Mouse (Mus musculus): ENCODE results near the gene Mapkapk5.

Mapkapk5 gene

GRCm38 (mm10) chr5:121545793-121546529 lies at the start of gene Mapkapk5:
TSS of gene Mapkapk5 (minus strand) at chr5:121545905.
- 1% methylated on average over 55 of the region's 55 CpGs for WGBS

GRCm38 (mm10) chr5:121594714-121595313 lies 49.1 kb upstream of the Mapkapk5 start:
- WGBS: 83% methylated on average over 6 of the region's 6 CpGs

- 2% methylated on average over 47 of the region's 47 CpGs for WGBS
Observed at GRCm38 (mm10) chr5:121593451-121594401, 48.0 kb upstream of the Mapkapk5 start, which contains the start of gene Aldh2. TSS of gene Aldh2 (minus strand) at chr5:121593824.

- 4% methylated on average over 33 of the region's 33 CpGs for WGBS
Observed at GRCm38 (mm10) chr5:121592816-121593407, 47.2 kb upstream of the Mapkapk5 start.

GRCm38 (mm10) chr5:121592064-121592815 lies 46.5 kb upstream of the Mapkapk5 start:
- 58% methylated on average over 11 of the region's 11 CpGs for WGBS

- 32% methylated on average over 11 of the region's 11 CpGs for WGBS
Observed at GRCm38 (mm10) chr5:121591417-121592063, 45.8 kb upstream of the Mapkapk5 start.

GRCm38 (mm10) chr5:121589928-121590327 lies 44.2 kb upstream of the Mapkapk5 start:
- WGBS: 90% methylated on average over 6 of the region's 6 CpGs

- 17% methylated on average over 6 of the region's 6 CpGs for WGBS
Observed at GRCm38 (mm10) chr5:121586400-121587039, 40.8 kb upstream of the Mapkapk5 start.

- 73% methylated on average over 5 of the region's 5 CpGs for WGBS
Observed at GRCm38 (mm10) chr5:121585699-121586098, 40.0 kb upstream of the Mapkapk5 start.

- WGBS: 93% methylated on average over 10 of the region's 10 CpGs
Observed at GRCm38 (mm10) chr5:121585005-121585404, 39.3 kb upstream of the Mapkapk5 start.

- WGBS: 57% methylated on average over 12 of the region's 12 CpGs
Observed at GRCm38 (mm10) chr5:121583765-121584501, 38.2 kb upstream of the Mapkapk5 start.

GRCm38 (mm10) chr5:121581945-121582344 lies 36.2 kb upstream of the Mapkapk5 start:
- WGBS: 96% methylated on average over 8 of the region's 8 CpGs

- 88% methylated on average over 11 of the region's 11 CpGs for WGBS
Observed at GRCm38 (mm10) chr5:121576927-121577488, 31.3 kb upstream of the Mapkapk5 start.

- 96% methylated on average over 11 of the region's 11 CpGs for WGBS
Observed at GRCm38 (mm10) chr5:121575867-121576266, 30.2 kb upstream of the Mapkapk5 start.

GRCm38 (mm10) chr5:121574145-121574544 lies 28.4 kb upstream of the Mapkapk5 start:
- WGBS: 88% methylated on average over 13 of the region's 13 CpGs

GRCm38 (mm10) chr5:121570787-121571186 lies 25.1 kb upstream of the Mapkapk5 start:
- 68% methylated on average over 1 of the region's 1 CpGs for WGBS

- 76% methylated on average over 8 of the region's 9 CpGs for WGBS
Observed at GRCm38 (mm10) chr5:121569881-121570420, 24.2 kb upstream of the Mapkapk5 start.

- WGBS: 93% methylated on average over 16 of the region's 16 CpGs
Observed at GRCm38 (mm10) chr5:121566035-121566681, 20.5 kb upstream of the Mapkapk5 start.
